8 mouse cellular contexts compared by ENCODE assay signal in genomic region chr17:56476402-56476752, GRCm38 (mm10). TPM values are rescaled to one million over a fixed set of nuclear protein-coding genes. Genes with fewer than 3 reads are reported as not detected.
DNase-seq lines count a peak whose midpoint lies in the region; TF ChIP-seq lines count a peak whose summit lies in the region.

Gene Ptprs, minus strand, starts transcription at chr17:56476483.

- H3K4me3 ChIP-seq in left cerebral cortex, adult 2 months: peak within 1 kb of the TSS; percentile 89
- H3K4me3 ChIP-seq in macrophage (ENCODE audit: inconsistent target): peak within 1 kb of the TSS; percentile 30

- H3K27ac ChIP-seq in left cerebral cortex, adult 2 months: peak within 1 kb of the TSS; percentile 96
- no peak within 1 kb of the TSS for H3K27ac ChIP-seq in macrophage

- no peaks in the 10 kb centered on the region for H3K36me3 ChIP-seq in macrophage (ENCODE audit: inconsistent target)

- no peak; the same call in 1 of the 2 replicates for TF ChIP-seq CTCF in left cerebral cortex, adult 2 months (IDR thresholded peaks at IDR 0.05)

- intact Hi-C loops in left cerebral cortex, adult 2 months (cut with DNase I): loop anchor here (1.0 to 5.0 kb wide), 3 partner anchors 51 to 116 kb away; partner anchors contain the start of gene Gm20219

- H3K79me2 ChIP-seq in macrophage (ENCODE audit: inconsistent target): no peaks in the 10 kb centered on the region

- under 1% methylated on average over 27 of the region's 27 CpGs for WGBS in macrophage (ENCODE audit: missing documents)

- peak; percentile 95 for DNase-seq in ZHBTc4 (ENCODE audit: low read depth, low spot score)
- peak; percentile 96 to 98 for DNase-seq in cerebellum, postnatal 4 days (ENCODE audit: low spot score in 2 of 2)
- DNase-seq in gastrocnemius, postnatal 10 days: peak; percentile 92
- peak; percentile 87 for DNase-seq in hindlimb bud, embryonic 11.5 days (ENCODE audit: extremely low spot score, low read depth, low spot score)
- peak; percentile 99 to 100 for DNase-seq in left cerebral cortex, adult 2 months (ENCODE audit: extremely low spot score in 1 of 2, low spot score in 2 of 2)
- peak; percentile 99 for DNase-seq in right cerebral cortex, adult 18-20 months
- peak; percentile 82 for DNase-seq in urinary bladder, adult 2 months (ENCODE audit: low spot score)

RNA-seq across cellular contexts. Expression of gene Ptprs, which starts in this region (rescaled TPM):
- total RNA-seq in gastrocnemius, postnatal 10 days (2021): 10 to 100 TPM; 64.1 to 94.7 TPM
- 100 to 1,000 TPM; 645 to 696 TPM for total RNA-seq in left cerebral cortex, adult 2 months (2021)
- total RNA-seq in macrophage (2018; cell fraction: chromatin; rRNA removed): 100 to 1,000 TPM in 12 of 26 experiments, 10 to 100 TPM in 14; 41.5 to 232 (median 95.1) TPM
- 10 to 100 TPM in 14 of 26 experiments, 1 to 10 TPM in 12; 3.4 to 29.6 (median 11.9) TPM for total RNA-seq in macrophage (2018; cell fraction: cytosol; rRNA removed)
- total RNA-seq in macrophage (2018; cell fraction: nucleus; rRNA removed): 100 to 1,000 TPM in 6 of 26 experiments, 10 to 100 TPM in 20; 14.3 to 133 (median 44.5) TPM
- 13.0 to 25.1 TPM (median 19.4 TPM) in 3 replicates for polyA plus RNA-seq in macrophage (2018)
- polyA plus RNA-seq in urinary bladder, adult 2 months (2012; rRNA removed): 313 and 341 TPM in 2 replicates

Comparison
In these comparisons a context has a peak if more than half of its experiments do, and no peak if none do; other contexts are left out.
1. RNA of gene Ptprs (total RNA-seq): 645 to 696 TPM in left cerebral cortex, adult 2 months; 64.1 to 94.7 TPM in gastrocnemius, postnatal 10 days; every median in the first group is over 4 times any median in the second.
2. RNA of gene Ptprs (polyA plus RNA-seq): 313 to 341 TPM in urinary bladder, adult 2 months; 13.0 to 25.1 TPM in macrophage; every median in the first group is over 10 times any median in the second.
3. Peak in every context shown above with its lines, with median percentiles within 50 percentile points of each other: DNase-seq.